Mouse (Mus musculus) bone marrow, adult 2 months (tissue): ENCODE data around the gene Supt4a.

Experiments used
- CTCF ChIP-seq: fragments of 200-500 bp; IDR thresholded peaks from 2 replicates; pipeline ENCODE4 v1.5.1; 2011; ENCODE audit warnings: low read length, control low read depth; ENCODE audit not compliant: control insufficient read depth, insufficient read depth
- POLR2A ChIP-seq: fragments of 200-500 bp; IDR thresholded peaks from 2 replicates; pipeline ENCODE4 v1.6.1; 2011; ENCODE audit warnings: low read depth, mild to moderate bottlenecking, control low read depth, low read length, borderline replicate concordance; ENCODE audit not compliant: control insufficient read depth

DNA sequence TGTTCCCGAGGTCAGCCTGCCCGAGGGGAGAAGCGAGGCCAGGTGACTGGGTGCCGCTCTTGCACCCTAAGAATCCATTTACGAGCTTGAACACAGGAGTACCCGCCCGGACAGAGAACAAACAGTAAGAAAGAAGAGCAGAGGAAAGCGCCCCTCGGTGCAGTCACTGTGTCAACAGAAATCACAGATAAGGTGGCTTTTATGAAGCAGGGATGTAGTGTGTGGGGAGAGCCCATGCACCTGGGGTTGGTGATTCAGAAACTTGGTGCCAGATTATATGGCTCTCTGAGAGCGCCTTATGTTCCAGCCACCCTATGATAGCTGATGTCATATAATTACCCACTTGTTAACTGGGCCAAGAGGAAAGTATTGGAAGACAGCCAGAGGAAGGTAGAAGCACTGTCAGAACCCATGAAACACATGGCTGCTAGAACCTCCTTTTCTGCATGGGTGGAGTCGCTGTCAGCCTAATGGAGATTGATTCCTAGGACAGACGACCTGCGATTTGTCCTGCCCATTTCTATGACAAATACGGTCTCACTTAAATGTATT is 40.1 kb upstream of the Supt4a start:
- TF ChIP-seq CTCF (no peak), POLR2A (no peak)
